Mouse (Mus musculus) B cell, adult 62 days (primary cell): ENCODE data around the gene Med9. TPM values are rescaled to one million over a fixed set of nuclear protein-coding genes. Genes with fewer than 3 reads are reported as not detected.

ENCODE experiments used
- total RNA-seq: library from RNA; stranded (reverse); gene quantifications from 4 replicates; pipeline ENCODE4 v1.2.4, GENCODE M21; 2023

The Med9 gene
- total RNA-seq = 8.5 to 10.8 TPM (median 9.2 TPM) in 4 replicates

GRCm38 (mm10) chr11:59947752-59948400, at the start of gene Med9:
Gene Med9 (plus strand): TSS chr11:59948206.

GRCm38 (mm10) chr11:59964818-59965217, 16.8 kb downstream of the Med9 start, which contains the start of gene Rasd1:
Gene Rasd1 (minus strand): TSS chr11:59964944.

Other genes starting within 250 kb of the Med9 start
- 0.41 to 1.1 TPM (median 0.46 TPM) in 3 of 4 replicates, not detected in the other for gene Pld6, start 160.6 kb upstream of the Med9 start, total RNA-seq
- 122 to 136 TPM (median 128 TPM) in 4 replicates for gene Flcn, start 138.2 kb upstream of the Med9 start, total RNA-seq
- 7.2 to 11.7 TPM (median 10.5 TPM) in 4 replicates for gene Nt5m, start 108.8 kb upstream of the Med9 start, total RNA-seq
- gene Cops3, start 108.4 kb upstream of the Med9 start, total RNA-seq = 87.0 to 108 TPM (median 102 TPM) in 4 replicates
- gene Rasd1, start 16.7 kb downstream of the Med9 start, total RNA-seq = 10.8 to 13.2 TPM (median 12.4 TPM) in 4 replicates
- 0.80 to 1.2 TPM in 2 of 4 replicates, not detected in the others for gene Pemt, start 98.3 kb downstream of the Med9 start, total RNA-seq
- gene Rai1, start 156.8 kb downstream of the Med9 start, total RNA-seq = 45.1 to 50.4 TPM (median 48.3 TPM) in 4 replicates